Mouse (Mus musculus): Measurements from ENCODE around the gene Wrnip1. TPM values are rescaled to one million over a fixed set of nuclear protein-coding genes. Genes with fewer than 3 reads are reported as not detected.
A peak's percentile ranks its signal among the peaks of the same experiment; 100 is the strongest.

The Wrnip1 gene
- polyA plus RNA-seq, 1 experiment: 58.6 TPM

DNA sequence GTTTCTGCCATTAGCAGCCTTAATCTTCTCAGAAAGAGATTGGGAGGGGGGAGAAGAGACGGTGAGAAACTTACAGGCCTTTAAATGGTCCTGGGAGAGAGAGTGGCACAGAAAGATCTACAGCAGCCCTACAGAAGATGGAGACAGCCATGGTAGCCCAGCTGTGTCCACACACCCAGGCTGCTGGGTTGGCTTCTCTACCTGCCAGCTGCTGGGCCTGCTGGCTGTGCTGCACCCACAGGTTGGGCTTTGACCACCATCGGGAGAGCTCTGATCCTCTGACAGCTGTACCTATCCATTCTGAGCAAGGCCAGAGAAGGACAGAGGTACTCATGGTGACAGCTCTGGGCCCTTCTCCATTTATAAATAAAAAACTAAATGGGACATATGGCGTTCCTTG lies 23.0 kb upstream of the Wrnip1 start:
- no peak for TF ChIP-seq CTCF (IDR thresholded peaks at IDR 0.05; ENCODE audit: extremely low read depth, insufficient read depth, low read length)
- no peak for TF ChIP-seq POLR2A (IDR thresholded peaks at IDR 0.05; ENCODE audit: extremely low read depth, insufficient read depth, low read length)
- no peak overlapping the region for H3K27ac ChIP-seq (ENCODE audit: insufficient read depth, low read length)
- H3K4me1 ChIP-seq (ENCODE audit: control insufficient read depth, insufficient read depth, low read length): peaks cover 2% of the 10 kb centered on the region; the same call in 1 of the 2 replicates
- H3K4me3 ChIP-seq (ENCODE audit: insufficient read depth, low read length): no peak overlapping the region

- TF ChIP-seq CTCF (IDR thresholded peaks at IDR 0.05; ENCODE audit: extremely low read depth, insufficient read depth, low read length): 0 out of 2 replicates have a peak, but pooled peaks have one; percentile 18
- no peak for TF ChIP-seq POLR2A (IDR thresholded peaks at IDR 0.05; ENCODE audit: extremely low read depth, insufficient read depth, low read length)
- Histone ChIP-seq H3K4me1 (ENCODE audit: control insufficient read depth, insufficient read depth, low read length) (no peaks in the 10 kb centered on the region; the same call in 1 of the 2 replicates), H3K27ac (ENCODE audit: insufficient read depth, low read length) (no peak overlapping the region), H3K4me3 (ENCODE audit: insufficient read depth, low read length) (no peak overlapping the region)
Observed at GRCm38 (mm10) chr13:32783055-32783454, 18.8 kb upstream of the Wrnip1 start.

DNA sequence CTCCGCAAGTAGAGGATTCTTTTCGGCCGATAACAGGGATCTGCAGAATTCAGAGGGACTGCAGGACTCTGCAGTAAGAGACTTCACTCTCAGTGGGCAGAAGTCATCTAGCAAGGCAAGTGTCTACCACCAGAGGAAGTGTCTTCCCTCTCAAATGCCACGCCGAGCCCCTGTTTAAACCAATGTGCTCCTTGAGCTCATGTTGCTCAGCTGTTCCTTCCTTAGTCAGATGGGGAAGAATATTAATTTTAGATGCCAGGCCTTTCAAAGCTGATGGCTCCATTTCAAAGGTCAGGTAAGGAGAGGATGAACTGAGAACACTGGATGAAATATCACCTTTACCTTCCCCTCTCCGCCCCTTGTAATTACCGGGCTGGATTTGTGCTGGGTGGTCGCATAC lies 18.0 kb upstream of the Wrnip1 start, which contains the start of gene Mylk4:
Mylk4 (minus strand) TSS at position 139 of the 400 bp plus-strand sequence.
- H3K27ac ChIP-seq (ENCODE audit: insufficient read depth, low read length): no peak within 1 kb of the TSS
- no peak within 1 kb of the TSS for H3K4me3 ChIP-seq (ENCODE audit: insufficient read depth, low read length)
- TF ChIP-seq POLR2A (IDR thresholded peaks at IDR 0.05; ENCODE audit: extremely low read depth, insufficient read depth, low read length) (no peak), CTCF (IDR thresholded peaks at IDR 0.05; ENCODE audit: extremely low read depth, insufficient read depth, low read length) (no peak)
- no peaks in the 10 kb centered on the region; the same call in 1 of the 2 replicates for H3K4me1 ChIP-seq (ENCODE audit: control insufficient read depth, insufficient read depth, low read length)

DNA sequence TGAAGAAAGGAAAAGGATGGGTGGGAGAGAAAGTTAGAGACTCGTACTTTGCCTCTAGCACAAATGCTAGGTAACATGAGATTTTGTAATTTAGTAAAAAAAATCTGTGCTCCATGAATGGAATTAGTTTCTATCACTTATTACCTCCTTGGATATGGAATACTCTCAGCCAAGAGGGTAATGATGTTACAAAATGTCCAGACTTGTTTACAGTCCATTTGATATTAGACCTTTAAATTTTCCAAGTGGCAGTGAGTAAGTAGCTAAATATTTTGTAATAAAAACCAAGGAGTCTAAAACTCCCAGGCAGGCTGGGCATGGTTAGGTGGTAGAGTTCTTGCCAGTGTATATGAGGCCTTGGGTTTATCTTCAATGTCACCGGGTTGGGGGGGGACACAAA lies 14.3 kb upstream of the Wrnip1 start:
- Histone ChIP-seq H3K27ac (ENCODE audit: insufficient read depth, low read length) (no peak overlapping the region), H3K4me3 (ENCODE audit: insufficient read depth, low read length) (no peak overlapping the region), H3K4me1 (ENCODE audit: control insufficient read depth, insufficient read depth, low read length) (no peaks in the 10 kb centered on the region; the same call in 1 of the 2 replicates)
- TF ChIP-seq POLR2A (IDR thresholded peaks at IDR 0.05; ENCODE audit: extremely low read depth, insufficient read depth, low read length) (no peak), CTCF (IDR thresholded peaks at IDR 0.05; ENCODE audit: extremely low read depth, insufficient read depth, low read length) (no peak)

- TF ChIP-seq POLR2A (IDR thresholded peaks at IDR 0.05; ENCODE audit: extremely low read depth, insufficient read depth, low read length): no peak
- no peak for TF ChIP-seq CTCF (IDR thresholded peaks at IDR 0.05; ENCODE audit: extremely low read depth, insufficient read depth, low read length)
- Histone ChIP-seq H3K27ac (ENCODE audit: insufficient read depth, low read length) (no peak overlapping the region), H3K4me3 (ENCODE audit: insufficient read depth, low read length) (no peak overlapping the region), H3K4me1 (ENCODE audit: control insufficient read depth, insufficient read depth, low read length) (no peaks in the 10 kb centered on the region)
Observed at GRCm38 (mm10) chr13:32789781-32790180, 12.1 kb upstream of the Wrnip1 start.

DNA sequence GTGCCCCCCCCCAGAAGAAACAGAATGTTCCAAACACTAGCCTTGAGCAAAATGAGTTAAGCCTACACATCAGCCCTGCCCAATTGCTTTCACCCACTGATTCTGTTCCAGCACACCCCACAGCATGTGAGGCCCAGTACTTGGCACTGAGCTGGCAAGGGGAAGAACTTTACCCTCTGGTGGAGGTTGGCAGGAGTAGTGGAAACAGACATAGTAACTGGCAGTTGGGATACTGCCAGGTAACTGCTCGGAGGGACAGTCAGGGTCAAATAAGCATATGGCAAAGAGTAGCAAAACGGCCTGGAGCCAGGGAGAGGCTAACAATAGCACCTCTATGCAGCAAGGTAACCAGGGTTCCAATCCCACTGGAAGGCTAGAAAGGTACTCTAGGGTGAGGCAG lies 7.2 kb upstream of the Wrnip1 start:
- TF ChIP-seq POLR2A (IDR thresholded peaks at IDR 0.05; ENCODE audit: extremely low read depth, insufficient read depth, low read length): no peak
- TF ChIP-seq CTCF (IDR thresholded peaks at IDR 0.05; ENCODE audit: extremely low read depth, insufficient read depth, low read length): no peak
- Histone ChIP-seq H3K27ac (ENCODE audit: insufficient read depth, low read length) (no peak overlapping the region), H3K4me3 (ENCODE audit: insufficient read depth, low read length) (no peak overlapping the region), H3K4me1 (ENCODE audit: control insufficient read depth, insufficient read depth, low read length) (no peaks in the 10 kb centered on the region)

GRCm38 (mm10) chr13:32795166-32795565 lies 6.7 kb upstream of the Wrnip1 start:
- Histone ChIP-seq H3K4me3 (ENCODE audit: insufficient read depth, low read length) (no peak overlapping the region), H3K27ac (ENCODE audit: insufficient read depth, low read length) (no peak overlapping the region), H3K4me1 (ENCODE audit: control insufficient read depth, insufficient read depth, low read length) (no peaks in the 10 kb centered on the region)
- TF ChIP-seq CTCF (IDR thresholded peaks at IDR 0.05; ENCODE audit: extremely low read depth, insufficient read depth, low read length) (no peak), POLR2A (IDR thresholded peaks at IDR 0.05; ENCODE audit: extremely low read depth, insufficient read depth, low read length) (no peak)

GRCm38 (mm10) chr13:32797085-32797484 lies 4.8 kb upstream of the Wrnip1 start:
- no peak overlapping the region for H3K27ac ChIP-seq (ENCODE audit: insufficient read depth, low read length)
- H3K4me1 ChIP-seq (ENCODE audit: control insufficient read depth, insufficient read depth, low read length): no peaks in the 10 kb centered on the region
- no peak overlapping the region for H3K4me3 ChIP-seq (ENCODE audit: insufficient read depth, low read length)
- TF ChIP-seq CTCF (IDR thresholded peaks at IDR 0.05; ENCODE audit: extremely low read depth, insufficient read depth, low read length): 0 out of 2 replicates have a peak, but pooled peaks have one; percentile 4
- TF ChIP-seq POLR2A (IDR thresholded peaks at IDR 0.05; ENCODE audit: extremely low read depth, insufficient read depth, low read length): no peak

DNA sequence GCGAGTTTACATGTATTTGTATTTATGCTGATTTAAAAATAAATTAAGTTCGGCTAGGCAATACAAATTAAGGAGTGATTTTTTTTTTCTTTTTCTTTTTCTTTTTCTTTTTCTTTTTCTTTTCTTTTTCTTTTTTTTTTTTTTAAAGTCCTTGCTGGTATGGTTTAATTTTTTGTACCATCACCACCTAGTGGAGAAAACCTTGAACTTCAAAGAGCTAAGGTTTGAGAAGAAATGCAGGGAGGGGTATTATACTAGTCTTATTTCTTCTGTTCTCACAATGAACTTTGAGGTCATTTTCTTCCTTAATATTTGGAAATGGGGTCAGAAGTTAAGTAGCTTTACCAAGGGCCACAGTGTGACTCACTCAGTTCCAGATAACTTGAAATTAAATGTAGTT lies 2.7 kb upstream of the Wrnip1 start:
- no peak overlapping the region for H3K4me3 ChIP-seq (ENCODE audit: insufficient read depth, low read length)
- peaks cover 6% of the 10 kb centered on the region; the same call in 1 of the 2 replicates for H3K4me1 ChIP-seq (ENCODE audit: control insufficient read depth, insufficient read depth, low read length)
- no peak overlapping the region for H3K27ac ChIP-seq (ENCODE audit: insufficient read depth, low read length)
- no peak for TF ChIP-seq POLR2A (IDR thresholded peaks at IDR 0.05; ENCODE audit: extremely low read depth, insufficient read depth, low read length)
- TF ChIP-seq CTCF (IDR thresholded peaks at IDR 0.05; ENCODE audit: extremely low read depth, insufficient read depth, low read length): no peak

DNA sequence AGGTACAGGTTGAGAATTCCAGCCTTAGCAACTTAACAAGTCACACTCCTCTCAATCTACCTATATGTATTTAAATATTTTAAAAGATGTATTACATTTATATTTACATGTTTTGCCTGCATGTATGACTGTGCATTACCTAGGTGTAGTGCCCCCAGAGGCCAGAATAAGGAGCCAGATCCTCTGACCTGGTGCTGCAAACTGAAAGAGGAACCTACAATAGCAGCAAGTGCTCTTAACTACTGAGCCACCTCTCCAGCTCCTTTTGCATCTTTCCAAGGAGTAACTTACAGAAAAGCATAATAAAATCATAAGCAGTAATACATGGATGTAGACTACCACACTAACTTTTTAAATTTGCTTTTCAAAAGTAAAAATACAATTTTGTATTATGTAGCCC lies 979 bp upstream of the Wrnip1 start:
- H3K27ac ChIP-seq (ENCODE audit: insufficient read depth, low read length): no peak overlapping the region

More for the DNA sequence above, 979 bp upstream of the Wrnip1 start:
- Histone ChIP-seq H3K4me3 (ENCODE audit: insufficient read depth, low read length) (no peak overlapping the region), H3K4me1 (ENCODE audit: control insufficient read depth, insufficient read depth, low read length) (peaks cover 8% of the 10 kb centered on the region; the same call in 1 of the 2 replicates)
- no peak for TF ChIP-seq CTCF (IDR thresholded peaks at IDR 0.05; ENCODE audit: extremely low read depth, insufficient read depth, low read length)
- TF ChIP-seq POLR2A (IDR thresholded peaks at IDR 0.05; ENCODE audit: extremely low read depth, insufficient read depth, low read length): no peak

Measured in cortical plate, adult 2 months (tissue).